Mouse (Mus musculus) cerebellum, adult 18-20 months (tissue): ENCODE data around the gene Sos1.
"Not testable (repeated sequence)": the region's sequence is repeated elsewhere in the genome, so short reads cannot be mapped to it uniquely, and the experiment has no call there.

Experiments
- DNase-seq, 2 experiments: peaks; one replicate each; pipeline ENCODE4 v3.0.0; 2021

Sos1 gene

GRCm38 (mm10) chr17:80411182-80411581, 69.1 kb downstream of the Sos1 start:
- no peak for DNase-seq

DNA sequence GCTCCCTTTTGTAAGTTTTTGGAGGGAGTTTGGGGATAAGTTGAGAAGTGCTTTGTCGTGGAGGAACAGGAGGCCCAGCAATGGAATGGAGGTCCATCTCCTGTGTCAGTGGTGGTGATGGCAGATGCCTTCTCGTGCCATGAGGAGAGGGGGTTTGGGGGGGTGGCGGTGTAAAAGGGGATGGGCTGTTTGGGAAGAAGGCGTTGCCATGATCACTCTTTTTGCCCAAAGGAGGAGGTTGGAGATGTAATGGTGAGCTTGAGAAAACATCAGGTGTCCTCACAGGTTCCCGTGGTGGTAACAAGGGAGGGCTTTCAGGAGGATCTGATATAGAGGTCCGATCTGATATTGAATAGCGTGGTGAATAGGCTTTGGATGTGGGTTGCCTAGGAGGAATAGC, 82.0 kb downstream of the Sos1 start:
- no peak for DNase-seq

DNA sequence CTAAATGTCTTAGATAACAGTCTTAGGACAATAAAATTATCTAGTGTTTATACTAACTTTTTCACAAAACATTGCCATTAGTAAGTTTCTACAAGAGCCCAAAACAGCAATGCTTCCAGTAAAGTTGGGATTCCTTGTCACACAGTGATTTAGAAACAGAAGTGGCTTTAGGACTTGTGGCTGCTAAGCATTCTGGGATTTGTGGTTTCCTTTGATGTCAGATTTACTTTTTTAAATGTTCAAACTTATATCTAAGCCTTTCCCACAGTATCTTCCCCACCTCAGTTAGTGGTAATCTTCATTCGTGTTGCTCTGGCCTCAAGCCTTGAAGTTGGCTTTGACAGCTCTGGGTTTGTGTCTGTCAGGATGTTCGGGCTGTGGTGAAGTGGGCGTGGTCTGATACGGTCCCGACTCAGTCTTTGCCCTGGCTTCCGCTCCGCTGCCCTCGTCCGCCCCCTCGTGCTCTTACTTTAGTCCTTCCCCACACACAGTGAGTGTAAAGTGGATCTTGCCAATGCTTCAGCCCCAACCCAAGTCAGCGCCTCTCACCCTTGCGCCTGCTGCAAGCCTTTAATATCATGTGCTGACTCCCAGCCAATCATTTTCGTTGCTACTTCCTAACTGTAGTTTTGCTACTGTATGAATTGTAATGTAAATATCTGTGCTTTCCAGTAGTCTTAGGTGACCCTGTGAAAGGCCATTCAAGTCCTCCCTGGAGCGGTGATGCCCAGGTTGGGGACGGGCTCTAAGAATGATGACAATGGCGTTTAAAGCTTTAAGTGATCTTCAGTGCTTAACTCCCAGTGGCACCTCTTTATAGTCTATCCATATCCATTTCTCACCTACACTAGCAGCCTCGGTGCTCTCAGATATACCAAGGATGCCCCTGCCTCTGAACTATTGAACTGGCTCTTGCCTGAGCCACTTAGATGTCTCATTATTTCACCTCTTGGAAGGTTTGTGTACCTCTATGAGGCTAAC, 88.5 kb downstream of the Sos1 start:
- DNase-seq = peak in 1 of 2 experiments; percentile 14

DNA sequence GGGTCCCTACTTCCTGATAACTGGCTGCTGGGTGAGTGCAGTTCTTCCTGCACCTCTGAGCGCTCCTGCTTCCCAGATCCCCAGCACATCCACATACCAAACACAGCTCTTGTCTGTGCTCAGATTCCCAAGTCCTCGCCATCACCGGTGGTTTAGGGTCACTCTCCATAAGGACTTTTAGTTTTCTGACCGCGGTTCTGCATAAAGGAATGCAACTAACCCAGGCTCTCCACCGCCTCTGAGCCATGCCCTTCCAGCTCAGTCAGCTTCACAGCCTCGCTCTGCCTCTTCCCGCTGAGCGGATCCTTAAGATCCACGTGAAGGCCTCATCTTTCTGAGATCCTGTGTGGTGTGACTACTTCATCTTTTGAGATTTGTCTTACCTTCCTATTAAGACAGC, 90.2 kb downstream of the Sos1 start:
- no peak for DNase-seq

DNA sequence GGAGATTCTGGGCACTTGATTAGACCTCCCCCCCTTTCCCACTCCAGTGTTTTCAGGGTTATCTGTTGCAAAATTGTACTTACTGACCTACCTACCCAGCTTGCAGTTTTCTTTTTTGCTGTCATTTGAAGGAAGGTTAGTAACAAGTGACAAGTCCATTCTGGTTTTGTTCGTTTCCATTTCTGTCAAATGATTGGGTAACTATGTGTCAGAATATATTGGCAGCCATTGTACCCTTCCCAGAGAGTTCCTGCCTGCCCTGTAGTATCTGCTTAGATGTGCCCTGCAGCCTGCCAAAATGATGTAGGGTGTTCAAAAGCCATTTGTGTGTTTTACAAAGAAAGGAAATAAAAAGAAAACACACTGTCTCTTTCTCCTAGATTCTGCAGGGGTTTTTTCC, 94.6 kb downstream of the Sos1 start:
- no peak for DNase-seq

DNA sequence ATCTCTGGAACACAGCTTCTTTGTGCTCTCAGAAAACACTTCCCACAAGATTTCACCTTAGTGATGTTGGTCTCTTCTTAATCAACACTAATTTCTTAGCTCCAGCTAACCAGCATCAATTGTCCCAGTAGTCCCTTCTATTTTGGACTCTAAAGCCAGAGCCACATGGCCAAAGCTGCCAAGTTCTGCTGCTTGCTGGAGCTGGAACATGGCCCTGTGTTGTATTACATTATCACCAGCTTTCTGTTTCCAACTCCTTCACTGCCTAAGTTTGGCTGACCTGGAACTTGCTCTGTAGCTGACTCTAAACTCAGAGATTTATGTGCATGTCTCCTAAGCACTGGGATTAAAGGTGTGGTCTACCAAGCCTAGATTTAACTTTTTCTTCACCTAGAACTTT, 101.9 kb downstream of the Sos1 start:
- not testable (repeated sequence) for DNase-seq

GRCm38 (mm10) chr17:80373726-80374096, 106.5 kb downstream of the Sos1 start:
- DNase-seq = no peak

DNA sequence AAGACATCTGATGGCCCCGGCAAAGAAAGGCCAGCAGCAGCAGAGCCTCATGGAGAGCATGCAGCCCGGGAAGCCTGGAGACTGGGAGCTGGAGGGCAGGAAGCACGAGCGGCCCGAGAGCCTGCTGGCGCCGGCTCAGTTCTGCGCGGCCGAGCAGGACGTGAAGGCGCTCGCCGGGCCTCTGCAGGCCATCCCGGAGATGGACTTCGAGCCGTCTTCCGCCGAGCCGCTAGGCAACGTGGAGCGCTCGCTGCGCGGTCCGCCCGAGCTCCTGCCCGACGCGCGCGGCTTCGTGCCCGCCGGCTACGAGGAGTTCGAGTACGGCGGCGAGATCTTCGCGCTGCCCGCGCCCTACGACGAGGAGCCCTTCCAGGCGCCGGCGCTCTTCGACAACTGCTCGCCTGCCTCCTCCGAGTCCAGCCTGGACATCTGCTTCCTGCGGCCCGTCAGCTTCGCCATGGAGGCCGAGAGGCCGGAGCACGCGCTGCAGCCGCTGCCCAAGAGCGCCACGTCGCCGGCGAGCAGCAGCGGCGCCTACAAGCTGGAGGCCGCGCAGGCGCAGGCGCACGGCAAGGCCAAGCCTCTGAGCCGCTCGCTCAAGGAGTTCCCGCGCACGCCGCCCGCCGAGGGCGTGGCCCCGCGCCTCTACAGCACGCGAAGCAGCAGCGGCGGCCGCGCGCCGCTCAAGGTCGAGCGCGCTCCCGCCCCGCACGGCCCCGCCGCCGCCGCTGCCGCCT, 107.1 kb downstream of the Sos1 start, which contains the start of gene Gm10190:
Gene Gm10190 (minus strand): TSS at position 553 of the 737 bp plus-strand sequence.
- DNase-seq = peak; percentile 87 to 88

DNA sequence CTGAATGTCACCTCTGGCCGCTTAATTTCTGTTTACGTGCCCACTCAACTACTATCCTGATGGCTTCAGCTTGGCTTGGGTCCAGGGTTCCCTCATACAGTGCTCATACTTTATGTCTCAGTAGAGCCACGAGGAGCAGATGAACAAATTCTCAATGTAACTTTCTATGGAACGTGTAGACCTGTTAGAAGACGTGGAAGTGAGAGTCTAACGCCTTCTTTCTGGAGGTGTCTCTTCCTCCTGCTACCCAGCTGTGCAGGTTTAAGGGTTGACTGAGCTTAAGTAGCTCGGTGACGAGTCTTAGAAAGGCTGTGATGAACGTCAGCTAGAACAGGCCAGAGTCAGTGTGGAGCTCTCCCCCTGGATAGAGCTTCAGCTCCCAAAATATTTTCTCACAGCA, 111.6 kb downstream of the Sos1 start:
- no peak for DNase-seq

DNA sequence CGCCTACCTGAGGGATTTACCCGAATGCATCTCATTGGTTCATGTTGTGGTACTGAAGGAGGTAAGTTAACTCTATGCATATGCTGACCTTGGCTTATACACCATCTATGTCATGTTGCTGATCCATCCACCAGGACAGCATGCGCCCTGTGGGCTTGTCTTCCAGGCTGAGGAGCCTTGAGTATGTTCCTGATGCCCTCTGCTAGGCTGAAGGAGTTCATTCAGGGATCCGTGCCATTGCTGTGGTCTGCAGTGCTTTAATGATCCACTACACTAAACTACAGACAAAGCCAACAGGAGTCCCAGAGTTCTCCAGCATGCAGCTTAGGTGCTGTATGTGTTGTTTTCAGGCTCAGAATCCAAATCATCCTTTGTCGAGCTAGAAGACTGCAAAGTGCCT, 113.0 kb downstream of the Sos1 start:
- DNase-seq = no peak

DNA sequence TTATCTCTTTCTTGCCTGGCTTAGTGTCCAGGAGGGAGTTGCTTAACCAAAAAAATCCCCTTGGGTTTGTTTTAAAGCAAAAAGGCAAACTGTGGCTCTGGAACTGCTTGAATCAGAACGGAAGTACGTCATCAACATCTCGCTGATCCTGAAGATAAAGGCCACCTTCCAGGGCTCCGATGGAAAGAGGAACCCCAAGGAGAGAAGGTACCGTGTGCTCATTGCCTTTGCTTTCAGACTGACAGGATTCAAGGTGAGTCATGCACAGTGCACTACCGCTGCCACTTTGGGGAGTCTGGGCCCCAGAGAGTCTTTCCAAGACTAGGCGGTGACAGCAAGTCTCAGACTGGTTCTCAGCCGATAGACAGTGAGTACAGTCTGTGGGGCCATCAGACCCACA, 120.0 kb downstream of the Sos1 start:
- no peak for DNase-seq

GRCm38 (mm10) chr17:80347234-80347633, 133.0 kb downstream of the Sos1 start:
- DNase-seq = no peak

GRCm38 (mm10) chr17:80346591-80347125, 133.6 kb downstream of the Sos1 start:
- DNase-seq = no peak

DNA sequence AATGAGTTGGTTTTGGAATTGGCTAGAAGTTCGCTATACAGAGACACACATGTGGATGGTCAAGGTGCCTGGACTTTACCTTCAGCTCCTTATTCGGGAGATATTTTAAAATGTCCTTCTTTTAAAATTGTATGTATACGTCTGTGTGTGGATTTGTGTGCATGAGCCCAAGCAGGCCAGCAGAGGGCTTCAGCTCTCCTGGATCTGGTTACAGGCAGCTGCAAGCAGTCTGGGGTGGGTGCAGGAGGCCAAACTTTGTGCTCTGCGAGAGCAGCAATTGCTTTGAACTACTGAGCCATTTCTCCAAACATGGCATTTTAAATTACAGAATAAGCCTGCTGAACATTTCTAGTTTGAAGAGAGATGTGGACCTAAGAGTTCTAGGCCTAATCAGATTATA, 135.0 kb downstream of the Sos1 start:
- DNase-seq = no peak
